Mouse (Mus musculus): ENCODE data around the gene Tmem167. TPM values are rescaled to one million over a fixed set of nuclear protein-coding genes. Genes with fewer than 3 reads are reported as not detected.
A peak's percentile ranks its signal among the peaks of the same experiment; 100 is the strongest.
"Not testable (repeated sequence)": the region's sequence is repeated elsewhere in the genome, so short reads cannot be mapped to it uniquely, and the experiment has no call there.

The Tmem167 gene
- polyA plus RNA-seq (2015; fragmentation: Nextera tagmentation; extraction: Ambion mirVana): 60.9 and 64.7 TPM in 2 replicates

GRCm38 (mm10) chr13:90088962-90089824 lies at the start of gene Tmem167, which contains the start of gene Xrcc4:
Gene Tmem167, plus strand, starts transcription at chr13:90089123.
Gene Xrcc4, minus strand, starts transcription at chr13:90089608.
- H3K4me2 ChIP-seq (replicated peaks; ENCODE audit: low read depth, low read length): peak within 1 kb of the TSS; percentile 89
- ATAC-seq (ENCODE audit: low FRiP score, low TSS enrichment): peak; percentile 100

DNA sequence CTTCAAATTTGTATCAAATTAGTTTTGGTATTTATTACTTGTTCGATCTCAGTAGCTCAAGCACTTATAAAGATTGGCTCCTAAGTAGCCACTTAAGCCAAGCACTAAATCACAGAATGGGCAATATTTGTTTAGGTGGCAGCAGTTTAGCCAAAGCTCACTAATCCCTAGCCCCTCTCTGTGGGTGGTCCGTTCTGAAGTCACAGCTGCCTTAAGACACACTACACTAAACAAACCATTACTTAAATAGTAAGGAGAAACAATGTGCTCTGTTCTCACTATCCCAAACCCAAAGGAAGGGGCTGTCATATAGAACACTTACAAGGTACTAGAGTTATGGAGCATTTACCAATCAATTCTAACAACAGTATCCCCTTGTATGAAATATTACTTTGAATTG lies 49.3 kb upstream of the Tmem167 start:
- WGBS: 19% methylated on average over 2 of the region's 2 CpGs
- no peak overlapping the region for H3K9ac ChIP-seq (replicated peaks; ENCODE audit: low read length)
- H3K9me3 ChIP-seq (ENCODE audit: low read length): no peaks in the 10 kb centered on the region
- H3K4me1 ChIP-seq (ENCODE audit: insufficient read depth, low read length): no peaks in the 10 kb centered on the region
- no peak overlapping the region for H3K4me2 ChIP-seq (replicated peaks; ENCODE audit: low read depth, low read length)
- ATAC-seq (ENCODE audit: low FRiP score, low TSS enrichment): no peak
- H3K27ac ChIP-seq (ENCODE audit: low read length): no peak overlapping the region
- no peak overlapping the region for H3K4me3 ChIP-seq (ENCODE audit: low read length)
- H3K27me3 ChIP-seq (ENCODE audit: insufficient read depth, low read length): no peaks in the 10 kb centered on the region
- no peaks in the 10 kb centered on the region for H3K36me3 ChIP-seq (ENCODE audit: insufficient read depth, low read length)

More at GRCm38 (mm10) chr13:90088962-90089824, at the start of gene Tmem167, which contains the start of gene Xrcc4:
- H3K9ac ChIP-seq (replicated peaks; ENCODE audit: low read length): peak within 1 kb of the TSS; percentile 88
- peak within 1 kb of the TSS; percentile 88 for H3K27ac ChIP-seq (ENCODE audit: low read length)
- 3% methylated on average over 41 of the region's 41 CpGs for WGBS
- H3K4me1 ChIP-seq (ENCODE audit: insufficient read depth, low read length): peaks cover 2% of the 10 kb centered on the region; the same call in 1 of the 2 replicates
- H3K36me3 ChIP-seq (ENCODE audit: insufficient read depth, low read length): no peaks in the 10 kb centered on the region; the same call in 1 of the 2 replicates
- H3K4me3 ChIP-seq (ENCODE audit: low read length): peak within 1 kb of the TSS; percentile 95
- H3K9me3 ChIP-seq (ENCODE audit: low read length): no peaks in the 10 kb centered on the region
- H3K27me3 ChIP-seq (ENCODE audit: insufficient read depth, low read length): no peaks in the 10 kb centered on the region

DNA sequence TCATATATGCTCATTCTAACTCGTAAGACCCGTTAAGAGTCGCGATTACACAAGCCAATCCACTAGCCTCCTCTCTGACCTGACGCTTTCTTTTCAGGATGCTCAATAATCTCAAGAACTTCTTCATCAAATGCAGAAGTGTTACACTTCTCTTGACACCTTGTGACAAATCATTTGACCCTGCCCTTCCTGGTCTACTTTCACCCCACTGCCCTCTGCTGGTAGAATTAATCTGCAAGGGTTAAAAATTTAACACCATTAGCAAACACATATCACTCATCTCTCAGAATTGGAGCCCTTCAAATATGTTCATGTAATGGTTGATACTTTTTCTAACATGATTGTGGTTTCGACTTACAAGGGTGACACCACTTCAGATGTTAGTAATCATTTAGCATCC lies 37.2 kb upstream of the Tmem167 start:
- no peaks in the 10 kb centered on the region for H3K36me3 ChIP-seq (ENCODE audit: insufficient read depth, low read length)
- H3K27ac ChIP-seq (ENCODE audit: low read length): no peak overlapping the region
- no peaks in the 10 kb centered on the region for H3K4me1 ChIP-seq (ENCODE audit: insufficient read depth, low read length)
- 78% methylated on average over 6 of the region's 6 CpGs for WGBS
- no peak overlapping the region for H3K4me3 ChIP-seq (ENCODE audit: low read length)
- no peak overlapping the region for H3K9ac ChIP-seq (replicated peaks; ENCODE audit: low read length)
- H3K9me3 ChIP-seq (ENCODE audit: low read length): no peaks in the 10 kb centered on the region
- H3K4me2 ChIP-seq (replicated peaks; ENCODE audit: low read depth, low read length): no peak overlapping the region
- H3K27me3 ChIP-seq (ENCODE audit: insufficient read depth, low read length): no peaks in the 10 kb centered on the region
- no peak for ATAC-seq (ENCODE audit: low FRiP score, low TSS enrichment)

DNA sequence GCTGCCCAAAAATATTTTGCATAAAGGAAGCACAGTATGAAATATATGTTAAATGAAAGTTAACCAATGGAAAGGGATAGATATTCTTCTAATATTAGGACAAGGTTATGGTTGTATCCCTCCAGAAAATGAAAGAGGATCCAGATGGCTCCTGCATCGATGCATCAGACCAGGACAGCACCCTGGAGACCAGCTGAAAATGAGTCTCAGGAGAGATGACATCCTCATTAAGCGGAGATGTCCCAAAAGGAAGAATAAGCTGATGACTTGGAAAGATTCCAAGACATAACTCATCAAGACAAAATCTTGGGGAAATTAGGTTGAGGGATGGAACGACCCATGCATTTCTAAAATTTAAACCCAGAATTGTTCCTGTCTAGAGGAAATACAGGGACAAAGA lies 36.5 kb upstream of the Tmem167 start:
- Histone ChIP-seq H3K4me1 (ENCODE audit: insufficient read depth, low read length) (no peaks in the 10 kb centered on the region), H3K27me3 (ENCODE audit: insufficient read depth, low read length) (no peaks in the 10 kb centered on the region), H3K4me3 (ENCODE audit: low read length) (no peak overlapping the region), H3K9ac (replicated peaks; ENCODE audit: low read length) (no peak overlapping the region), H3K9me3 (ENCODE audit: low read length) (no peaks in the 10 kb centered on the region), H3K36me3 (ENCODE audit: insufficient read depth, low read length) (no peaks in the 10 kb centered on the region), H3K27ac (ENCODE audit: low read length) (no peak overlapping the region), H3K4me2 (replicated peaks; ENCODE audit: low read depth, low read length) (no peak overlapping the region)
- 78% methylated on average over 3 of the region's 3 CpGs for WGBS
- no peak for ATAC-seq (ENCODE audit: low FRiP score, low TSS enrichment)

GRCm38 (mm10) chr13:90061877-90062276 lies 27.0 kb upstream of the Tmem167 start:
- Histone ChIP-seq H3K27me3 (ENCODE audit: insufficient read depth, low read length) (no peaks in the 10 kb centered on the region), H3K9me3 (ENCODE audit: low read length) (no peaks in the 10 kb centered on the region), H3K4me3 (ENCODE audit: low read length) (no peak overlapping the region), H3K9ac (replicated peaks; ENCODE audit: low read length) (no peak overlapping the region), H3K27ac (ENCODE audit: low read length) (no peak overlapping the region), H3K4me1 (ENCODE audit: insufficient read depth, low read length) (no peaks in the 10 kb centered on the region), H3K36me3 (ENCODE audit: insufficient read depth, low read length) (no peaks in the 10 kb centered on the region), H3K4me2 (replicated peaks; ENCODE audit: low read depth, low read length) (no peak overlapping the region)
- WGBS: 84% methylated on average over 1 of the region's 1 CpGs
- no peak for ATAC-seq (ENCODE audit: low FRiP score, low TSS enrichment)

- peak overlapping the region; percentile 88 for H3K9ac ChIP-seq (replicated peaks; ENCODE audit: low read length)
- H3K36me3 ChIP-seq (ENCODE audit: insufficient read depth, low read length): no peaks in the 10 kb centered on the region; the same call in 1 of the 2 replicates
- H3K27me3 ChIP-seq (ENCODE audit: insufficient read depth, low read length): no peaks in the 10 kb centered on the region
- WGBS: under 1% methylated on average over 27 of the region's 27 CpGs
- ATAC-seq (ENCODE audit: low FRiP score, low TSS enrichment): peak; percentile 81
- H3K4me1 ChIP-seq (ENCODE audit: insufficient read depth, low read length): peaks cover 2% of the 10 kb centered on the region; the same call in 1 of the 2 replicates
- peak overlapping the region; percentile 95 for H3K4me3 ChIP-seq (ENCODE audit: low read length)
- H3K9me3 ChIP-seq (ENCODE audit: low read length): no peaks in the 10 kb centered on the region
- H3K4me2 ChIP-seq (replicated peaks; ENCODE audit: low read depth, low read length): peak overlapping the region; percentile 72
- H3K27ac ChIP-seq (ENCODE audit: low read length): peak overlapping the region; percentile 86
Observed at GRCm38 (mm10) chr13:90089825-90090183, 881 bp downstream of the Tmem167 start.

- Histone ChIP-seq H3K9ac (replicated peaks; ENCODE audit: low read length) (no peak overlapping the region), H3K4me2 (replicated peaks; ENCODE audit: low read depth, low read length) (no peak overlapping the region), H3K9me3 (ENCODE audit: low read length) (no peaks in the 10 kb centered on the region), H3K27ac (ENCODE audit: low read length) (no peak overlapping the region), H3K4me3 (ENCODE audit: low read length) (no peak overlapping the region), H3K27me3 (ENCODE audit: insufficient read depth, low read length) (no peaks in the 10 kb centered on the region), H3K36me3 (ENCODE audit: insufficient read depth, low read length) (peaks cover 33% of the 10 kb centered on the region), H3K4me1 (ENCODE audit: insufficient read depth, low read length) (no peaks in the 10 kb centered on the region)
- ATAC-seq (ENCODE audit: low FRiP score, low TSS enrichment): no peak
Observed at GRCm38 (mm10) chr13:90101514-90101913, 12.6 kb downstream of the Tmem167 start.

GRCm38 (mm10) chr13:90106139-90106538 lies 17.2 kb downstream of the Tmem167 start:
- Histone ChIP-seq H3K27me3 (ENCODE audit: insufficient read depth, low read length) (no peaks in the 10 kb centered on the region), H3K9ac (replicated peaks; ENCODE audit: low read length) (no peak overlapping the region), H3K4me1 (ENCODE audit: insufficient read depth, low read length) (peaks cover 3% of the 10 kb centered on the region; the same call in 1 of the 2 replicates), H3K4me2 (replicated peaks; ENCODE audit: low read depth, low read length) (no peak overlapping the region), H3K27ac (ENCODE audit: low read length) (no peak overlapping the region), H3K9me3 (ENCODE audit: low read length) (no peaks in the 10 kb centered on the region), H3K36me3 (ENCODE audit: insufficient read depth, low read length) (peaks cover 31% of the 10 kb centered on the region), H3K4me3 (ENCODE audit: low read length) (no peak overlapping the region)
- WGBS: 74% methylated on average over 7 of the region's 7 CpGs
- ATAC-seq (ENCODE audit: low FRiP score, low TSS enrichment): no peak

DNA sequence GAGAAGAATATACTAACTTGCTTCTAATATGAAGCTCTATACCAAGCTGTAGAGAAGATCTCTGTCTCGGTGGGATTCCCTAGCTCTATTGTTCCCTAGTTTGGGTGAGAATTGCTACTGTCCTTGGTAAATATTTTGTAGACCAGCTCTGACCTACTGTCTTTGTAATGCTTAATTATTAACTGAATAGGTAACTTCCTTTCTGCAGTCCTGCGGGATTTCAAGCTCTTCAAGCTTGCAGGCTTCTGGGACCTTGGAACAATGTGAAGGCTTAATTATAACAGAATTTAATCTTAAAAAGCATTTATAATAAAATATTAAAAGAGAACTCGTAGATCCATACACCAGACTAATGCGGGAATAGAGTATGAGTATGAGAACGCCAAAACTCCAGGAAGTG lies 19.8 kb downstream of the Tmem167 start:
- not testable (repeated sequence) for ATAC-seq (ENCODE audit: low FRiP score, low TSS enrichment); H3K4me3 ChIP-seq (ENCODE audit: low read length)

GRCm38 (mm10) chr13:90111681-90112080 lies 22.8 kb downstream of the Tmem167 start:
- WGBS: 27% methylated on average over 1 of the region's 1 CpGs
- H3K27ac ChIP-seq (ENCODE audit: low read length): peak overlapping the region; percentile 58; the same call in 1 of the 2 replicates

More for the DNA sequence above, 19.8 kb downstream of the Tmem167 start:
- peaks cover 17% of the 10 kb centered on the region for H3K36me3 ChIP-seq (ENCODE audit: insufficient read depth, low read length)
- not testable (repeated sequence) for H3K4me2 ChIP-seq (replicated peaks; ENCODE audit: low read depth, low read length); H3K9ac ChIP-seq (replicated peaks; ENCODE audit: low read length); H3K9me3 ChIP-seq (ENCODE audit: low read length); H3K27me3 ChIP-seq (ENCODE audit: insufficient read depth, low read length); H3K27ac ChIP-seq (ENCODE audit: low read length); H3K4me1 ChIP-seq (ENCODE audit: insufficient read depth, low read length)
- WGBS: 87% methylated on average over 5 of the region's 5 CpGs

More at GRCm38 (mm10) chr13:90111681-90112080, 22.8 kb downstream of the Tmem167 start:
- Histone ChIP-seq H3K9ac (replicated peaks; ENCODE audit: low read length) (no peak overlapping the region), H3K4me1 (ENCODE audit: insufficient read depth, low read length) (peaks cover 5% of the 10 kb centered on the region; the same call in 1 of the 2 replicates), H3K4me3 (ENCODE audit: low read length) (no peak overlapping the region), H3K4me2 (replicated peaks; ENCODE audit: low read depth, low read length) (no peak overlapping the region), H3K9me3 (ENCODE audit: low read length) (no peaks in the 10 kb centered on the region), H3K36me3 (ENCODE audit: insufficient read depth, low read length) (no peaks in the 10 kb centered on the region), H3K27me3 (ENCODE audit: insufficient read depth, low read length) (no peaks in the 10 kb centered on the region)
- ATAC-seq (ENCODE audit: low FRiP score, low TSS enrichment): no peak
